Mouse (Mus musculus): Measurements from ENCODE around the gene Sbf2.
"Not testable (repeated sequence)": the region's sequence is repeated elsewhere in the genome, so short reads cannot be mapped to it uniquely, and the experiment has no call there.

Sbf2 gene

DNA sequence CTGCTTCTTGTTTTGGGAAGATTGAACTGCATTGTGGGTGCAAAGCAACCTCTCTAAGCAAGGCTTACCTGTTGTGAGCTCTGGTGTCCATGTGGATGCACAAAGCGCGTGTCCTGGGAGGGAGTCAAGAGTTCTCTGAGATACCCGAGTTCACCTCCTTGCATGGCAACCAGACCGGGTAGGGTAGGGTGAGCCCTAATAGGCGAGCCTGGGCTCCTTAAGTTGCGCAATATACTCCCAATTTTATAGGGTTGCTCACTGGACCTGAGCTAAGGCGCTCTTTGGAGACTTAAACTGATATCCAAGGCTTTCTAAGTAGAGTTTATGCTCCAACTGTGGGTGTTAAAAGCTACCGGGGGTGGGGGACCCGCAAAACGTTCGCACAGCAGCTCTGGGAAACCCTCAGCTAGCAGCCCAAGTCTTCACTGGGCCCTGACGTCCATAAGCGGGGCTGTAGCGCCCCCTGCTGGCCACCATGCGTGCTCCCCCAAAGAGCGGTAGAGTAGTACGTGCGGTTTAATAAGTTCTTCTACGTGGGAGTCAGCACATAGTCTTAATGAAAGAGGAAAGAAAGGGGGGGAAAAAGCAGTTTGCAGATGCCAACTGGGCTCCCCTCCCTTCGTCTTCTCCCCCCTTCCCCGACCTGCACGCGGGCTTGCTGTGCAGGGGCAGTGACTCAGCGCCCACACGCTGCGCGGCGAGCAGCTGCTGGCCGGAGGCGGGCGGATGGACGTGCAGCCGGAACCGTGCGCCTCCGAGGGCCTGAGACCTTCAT lies 15.4 kb upstream of the Sbf2 start:
- DNase-seq (ENCODE audit: low spot score) = peak; percentile 52

DNA sequence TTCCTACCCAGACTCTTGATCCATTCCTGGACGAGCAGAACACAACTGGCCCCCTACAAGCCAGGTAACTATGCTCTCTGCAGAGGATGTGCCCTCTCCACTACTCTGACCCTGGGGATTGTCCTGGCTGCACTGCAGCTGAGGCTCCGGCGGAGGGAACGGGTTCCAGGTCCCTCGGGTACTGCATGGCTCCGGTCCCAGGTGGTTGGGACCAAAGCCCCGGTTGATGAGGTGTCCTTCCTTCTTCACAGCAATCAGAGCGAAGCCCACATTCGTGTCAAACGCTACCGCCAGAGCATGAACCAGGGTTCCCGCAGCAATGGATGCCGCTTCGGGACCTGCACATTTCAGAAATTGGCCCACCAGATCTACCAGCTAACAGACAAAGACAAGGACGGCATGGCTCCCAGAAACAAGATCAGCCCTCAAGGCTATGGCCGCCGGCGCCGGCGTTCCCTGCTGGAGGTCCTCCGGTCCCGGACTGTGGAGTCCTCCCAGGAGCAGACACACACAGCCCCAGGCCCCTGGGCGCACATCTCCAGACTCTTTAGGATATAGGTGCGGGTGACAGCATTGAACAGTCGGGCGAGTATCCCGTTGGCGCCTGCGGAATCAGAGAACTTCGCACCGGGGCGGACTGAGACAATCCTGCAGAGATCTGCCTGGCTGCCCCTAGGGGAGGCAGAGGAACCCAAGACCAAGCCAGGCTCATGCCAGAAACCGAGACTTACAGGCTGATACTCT lies 14.1 kb upstream of the Sbf2 start:
- no peak for DNase-seq (ENCODE audit: low spot score)

GRCm38 (mm10) chr7:110628273-110628600 lies 13.5 kb upstream of the Sbf2 start:
- DNase-seq (ENCODE audit: low spot score) = no peak

DNA sequence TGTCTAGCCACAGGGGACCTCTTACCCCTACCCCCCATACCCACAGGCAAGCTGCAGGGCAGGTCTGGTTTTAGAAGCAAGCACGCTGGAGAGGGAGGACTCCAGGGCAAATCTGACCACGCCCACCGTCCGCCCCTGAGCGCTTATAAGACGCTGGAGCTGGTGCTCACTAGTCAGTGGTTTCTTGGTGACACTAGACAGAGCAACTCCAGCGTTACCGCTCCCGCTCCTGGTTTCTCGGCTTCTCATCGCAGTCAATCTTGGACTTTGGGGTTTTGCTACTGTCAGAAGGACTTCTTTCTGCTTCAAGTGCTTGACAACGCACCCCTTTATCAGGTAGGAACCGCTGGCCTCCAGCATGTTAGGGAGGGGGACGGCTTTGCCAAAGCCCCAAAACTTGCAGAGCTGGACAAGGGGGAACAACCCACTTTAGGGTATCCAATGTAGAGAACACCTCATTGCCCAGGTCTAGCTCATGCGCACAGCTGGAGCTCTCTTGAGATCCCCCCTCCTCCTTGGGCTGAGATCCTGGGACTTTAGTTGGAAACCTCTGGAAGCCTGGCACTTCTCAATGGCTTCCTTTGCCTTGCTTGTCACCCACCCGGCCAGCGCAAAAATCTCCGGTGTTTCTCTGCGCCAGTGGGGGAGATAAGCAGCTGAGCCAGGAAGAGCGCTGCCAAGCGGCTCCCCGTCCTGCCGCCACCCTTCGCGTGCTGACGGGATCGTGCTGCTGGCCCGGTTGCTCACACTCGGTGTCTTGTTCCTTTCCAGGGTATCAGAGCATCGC lies 13.0 kb upstream of the Sbf2 start, which contains the start of gene Adm:
TSS of gene Adm (plus strand) at position 176 of the 787 bp plus-strand sequence.
- DNase-seq (ENCODE audit: low spot score) = no peak

- no peak for DNase-seq (ENCODE audit: low spot score)
Observed at GRCm38 (mm10) chr7:110627099-110627482, 12.4 kb upstream of the Sbf2 start.

- DNase-seq (ENCODE audit: low spot score) = no peak
Observed at GRCm38 (mm10) chr7:110626186-110627098, 11.7 kb upstream of the Sbf2 start.

DNA sequence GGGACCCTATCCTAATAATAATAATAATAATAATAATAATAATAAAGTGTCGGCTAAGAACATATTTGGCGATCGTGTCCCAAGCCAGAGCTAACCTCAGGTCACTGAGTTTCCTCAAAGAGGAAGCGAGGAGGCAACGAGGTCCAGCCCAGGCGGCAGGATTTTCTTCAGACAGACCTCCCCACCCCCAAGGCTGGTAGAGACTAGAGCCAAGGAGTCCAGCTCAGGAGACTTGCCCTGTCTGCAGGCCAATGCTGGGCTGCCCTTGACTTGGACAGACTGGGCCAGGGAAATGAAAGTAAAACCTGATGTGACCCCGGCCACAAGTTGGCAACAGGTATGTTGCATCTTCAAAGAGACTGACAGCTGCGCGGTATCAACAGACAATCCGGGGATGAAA lies 10.8 kb upstream of the Sbf2 start:
- DNase-seq (ENCODE audit: low spot score) = no peak

- no peak for DNase-seq (ENCODE audit: low spot score)
Observed at GRCm38 (mm10) chr7:110624961-110625360, 10.2 kb upstream of the Sbf2 start.

DNA sequence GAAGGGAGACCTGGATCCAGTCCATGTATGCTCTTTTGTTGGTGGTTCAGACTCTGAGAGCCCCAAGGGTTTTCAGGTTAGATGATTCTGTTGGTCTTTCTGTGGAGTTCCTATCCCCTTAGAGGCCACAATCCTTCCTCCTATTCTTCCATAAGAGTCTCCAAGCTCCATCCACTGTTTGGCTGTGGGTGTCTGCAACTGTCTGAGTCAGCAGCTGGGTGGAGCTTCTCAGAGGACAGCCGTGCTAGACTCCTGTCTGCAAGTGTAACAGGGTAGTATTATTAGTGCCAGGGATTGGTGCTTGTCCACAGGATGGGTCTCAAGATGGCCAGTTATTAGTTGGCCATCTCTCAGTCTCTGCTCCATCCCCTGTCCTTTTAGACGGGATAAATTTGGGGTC lies 9.3 kb upstream of the Sbf2 start:
- no peak for DNase-seq (ENCODE audit: low spot score)

DNA sequence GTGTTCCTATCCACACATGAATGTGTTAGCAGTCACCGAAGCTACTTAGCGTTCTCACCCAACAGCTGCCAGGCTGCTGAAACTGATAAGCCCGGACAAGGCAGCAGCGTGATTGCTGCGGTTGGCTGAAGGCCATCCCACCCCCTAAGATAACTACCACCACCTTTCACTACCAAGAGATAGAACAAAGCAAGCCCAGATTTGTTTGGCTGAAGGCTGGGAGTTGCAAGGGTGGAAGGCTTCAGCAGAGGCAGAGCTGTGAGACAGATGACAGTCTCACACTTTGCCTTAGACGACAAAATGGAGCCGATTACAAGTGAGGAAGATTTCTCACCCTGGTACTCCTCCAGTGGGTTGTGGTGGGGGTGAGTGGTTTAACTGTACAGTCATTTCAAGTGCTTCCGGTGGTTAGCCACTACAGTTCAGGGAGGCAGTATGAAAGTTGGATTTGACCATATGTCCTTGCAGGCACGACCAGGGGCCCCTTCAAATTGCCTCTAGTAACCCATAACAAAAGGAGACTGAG lies 4.4 kb upstream of the Sbf2 start:
- DNase-seq (ENCODE audit: low spot score) = no peak

DNA sequence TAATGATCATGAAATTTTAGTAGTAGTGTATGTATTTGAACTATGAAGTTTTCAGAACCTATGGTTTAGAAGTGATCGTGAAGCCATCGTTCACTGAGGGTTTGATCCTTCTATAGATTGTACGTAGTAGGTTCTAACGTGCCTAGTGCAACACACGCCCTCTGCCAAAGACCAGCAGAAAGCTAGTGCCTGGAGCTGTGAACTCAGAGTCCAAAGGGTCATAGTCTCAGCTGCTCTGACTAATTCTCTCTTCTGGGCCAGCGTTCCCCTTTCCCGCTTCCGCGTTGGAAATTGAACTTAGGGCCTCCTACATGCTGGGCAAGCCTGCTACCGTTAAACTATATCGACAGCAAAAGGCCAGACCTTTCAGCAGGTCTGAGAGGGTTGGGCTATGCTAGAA lies 1.1 kb upstream of the Sbf2 start:
- no peak for DNase-seq (ENCODE audit: low spot score)

DNA sequence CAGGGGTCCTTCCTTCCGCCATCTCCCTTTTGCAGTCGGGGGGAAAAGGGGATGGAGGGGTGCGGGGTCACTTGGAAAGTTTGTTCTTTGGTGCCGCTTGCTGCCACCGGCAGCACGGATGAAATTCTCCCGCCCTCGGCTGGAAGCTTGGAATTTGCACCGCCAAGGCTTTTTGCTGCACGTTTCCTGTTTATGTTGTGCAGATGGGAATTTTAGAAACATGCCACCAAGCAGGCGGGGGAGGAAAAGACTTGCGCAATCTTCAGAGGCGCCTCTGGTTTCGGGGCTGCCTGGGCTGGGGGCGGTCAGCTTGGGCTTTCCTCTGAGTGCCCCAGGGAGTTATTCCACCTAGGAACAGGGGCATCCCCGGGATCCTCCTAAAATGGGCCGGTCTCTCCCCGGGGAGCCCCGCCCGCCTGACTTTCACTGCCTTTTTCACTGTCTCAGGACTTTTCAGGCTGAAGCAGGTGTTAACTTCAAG lies 469 bp upstream of the Sbf2 start:
- DNase-seq (ENCODE audit: low spot score) = no peak

GRCm38 (mm10) chr7:110613381-110614132 lies 1.2 kb downstream of the Sbf2 start:
- DNase-seq (ENCODE audit: low spot score) = no peak

- DNase-seq (ENCODE audit: low spot score) = no peak
Observed at GRCm38 (mm10) chr7:110606906-110607305, 7.8 kb downstream of the Sbf2 start.

GRCm38 (mm10) chr7:110605476-110605875 lies 9.2 kb downstream of the Sbf2 start:
- DNase-seq (ENCODE audit: low spot score) = no peak

DNA sequence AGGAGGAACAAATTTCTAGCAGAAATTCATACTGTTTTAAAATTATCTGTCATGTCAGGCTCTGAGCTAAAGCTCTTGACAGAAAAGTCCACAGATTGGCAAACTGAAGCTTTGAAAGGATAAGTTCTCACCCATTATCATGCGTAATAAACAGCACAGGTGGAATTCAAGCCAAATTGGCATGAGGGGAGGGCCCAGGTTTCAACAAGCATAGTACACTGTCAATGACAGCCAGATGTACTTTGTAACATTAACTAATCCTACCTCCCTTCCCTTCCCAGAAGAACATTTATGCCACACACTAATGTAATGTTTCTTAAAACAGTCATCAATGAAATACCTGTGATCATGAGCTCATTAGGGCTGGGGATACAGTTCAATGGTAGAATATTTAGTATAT lies 17.6 kb downstream of the Sbf2 start:
- DNase-seq (ENCODE audit: low spot score) = no peak

DNA sequence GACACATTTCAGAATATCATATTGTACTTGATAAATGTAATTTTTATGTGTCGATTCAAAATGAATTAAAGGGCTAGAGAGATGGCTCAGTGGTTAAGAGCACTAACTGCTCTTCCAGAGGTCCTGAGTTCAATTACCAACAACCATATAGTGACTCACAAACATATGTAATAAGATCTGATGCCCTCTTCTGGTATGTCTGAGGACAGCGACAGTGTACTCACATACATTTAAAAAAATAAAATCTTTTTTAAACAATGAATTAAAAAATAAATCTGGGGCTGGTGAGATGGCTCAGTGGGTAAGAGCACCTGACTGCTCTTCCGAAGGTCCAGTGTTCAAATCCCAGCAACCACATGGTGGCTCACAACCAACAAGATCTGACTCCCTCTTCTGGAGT lies 20.7 kb downstream of the Sbf2 start:
- DNase-seq (ENCODE audit: low spot score) = not testable (repeated sequence)

GRCm38 (mm10) chr7:110587721-110588120 lies 27.0 kb downstream of the Sbf2 start:
- DNase-seq (ENCODE audit: low spot score) = no peak

GRCm38 (mm10) chr7:110585250-110585649 lies 29.5 kb downstream of the Sbf2 start:
- no peak for DNase-seq (ENCODE audit: low spot score)

GRCm38 (mm10) chr7:110584159-110584558 lies 30.6 kb downstream of the Sbf2 start:
- DNase-seq (ENCODE audit: low spot score) = no peak

- no peak for DNase-seq (ENCODE audit: low spot score)
Observed at GRCm38 (mm10) chr7:110583705-110584104, 31.0 kb downstream of the Sbf2 start.

All from c-Kit-positive CD71-positive TER-119-positive erythroid progenitor cells, embryonic 14.5 days (primary cell).